Mouse (Mus musculus) kidney, postnatal 0 days (tissue): Measurements from ENCODE around the gene Rph3a. TPM values are rescaled to one million over a fixed set of nuclear protein-coding genes. Genes with fewer than 3 reads are reported as not detected.
"Not testable (repeated sequence)": the region's sequence is repeated elsewhere in the genome, so short reads cannot be mapped to it uniquely, and the experiment has no call there.

Experiments used
- ATAC-seq: fragments of 200-750 bp; cut with Nextera tagmentation; replicated peaks from 2 replicates; pipeline ENCODE4 v1.8.0; 2017; ENCODE audit warnings: low read depth, moderate number of reproducible peaks, moderate TSS enrichment, moderate library complexity; ENCODE audit not compliant: low FRiP score
- DNase-seq: peaks from one replicate; pipeline ENCODE4 v3.0.0-alpha.2; 2016; ENCODE audit warnings: low spot score
- H3K27ac ChIP-seq: fragments of 300-500 bp; sonication (generic); 2 replicates; pipeline ENCODE4 v1.5.1; 2014; ENCODE audit warnings: mild to moderate bottlenecking
- H3K27me3 ChIP-seq: fragments of 300-500 bp; sonication (generic); 2 replicates; pipeline ENCODE4 v1.6.1; 2014; ENCODE audit warnings: low read length, mixed read lengths; ENCODE audit not compliant: insufficient read depth
- H3K36me3 ChIP-seq: fragments of 300-500 bp; sonication (generic); 2 replicates; pipeline ENCODE4 v1.6.1; 2014; ENCODE audit warnings: low read length, mixed read lengths; ENCODE audit not compliant: insufficient read depth
- H3K4me1 ChIP-seq: fragments of 300-500 bp; sonication (generic); replicated peaks from 2 replicates; pipeline ENCODE4 v1.6.1; 2014; ENCODE audit warnings: antibody characterized with exemption, low read length, mixed read lengths; ENCODE audit not compliant: insufficient read depth
- H3K4me2 ChIP-seq: fragments of 300-500 bp; sonication (generic); 2 replicates; pipeline ENCODE4 v1.6.1; 2014; ENCODE audit warnings: mild to moderate bottlenecking, low read length, moderate library complexity, mixed read lengths
- H3K4me3 ChIP-seq: fragments of 300-500 bp; sonication (generic); replicated peaks from 2 replicates; pipeline ENCODE4 v1.5.1; 2014; ENCODE audit warnings: low read depth, low read length
- H3K9ac ChIP-seq: fragments of 300-500 bp; sonication (generic); 2 replicates; pipeline ENCODE4 v1.6.1; 2014; ENCODE audit warnings: low read depth, low read length
- H3K9me3 ChIP-seq: fragments of 300-500 bp; sonication (generic); replicated peaks from 2 replicates; pipeline ENCODE4 v1.6.1; 2016; ENCODE audit warnings: low read length, inconsistent platforms, mixed read lengths
- CTCF ChIP-seq: IDR thresholded peaks from 2 replicates; pipeline ENCODE4 v1.5.1; 2016; ENCODE audit warnings: antibody characterized with exemption, low read depth, mild to moderate bottlenecking, moderate library complexity
- WGBS: fragments of 180-500 bp; shearing (Covaris S2); extraction: QIAGEN DNeasy Blood & Tissue Kit; methylation state at CpG from one replicate; pipeline ENCODE4 v1.1.7; 2014; 5-methylcytosine and 5-hydroxymethylcytosine counted together
- polyA plus RNA-seq: library from polyadenylated mRNA; unstranded; fragments of >200 nt; fragmentation: Nextera tagmentation; extraction: Ambion mirVana; gene quantifications from 2 replicates; pipeline ENCODE4 v1.2.1, GENCODE M21; 2015

The Rph3a gene
- polyA plus RNA-seq, 1 experiment from 2014 or later, result 0.28 TPM

DNA sequence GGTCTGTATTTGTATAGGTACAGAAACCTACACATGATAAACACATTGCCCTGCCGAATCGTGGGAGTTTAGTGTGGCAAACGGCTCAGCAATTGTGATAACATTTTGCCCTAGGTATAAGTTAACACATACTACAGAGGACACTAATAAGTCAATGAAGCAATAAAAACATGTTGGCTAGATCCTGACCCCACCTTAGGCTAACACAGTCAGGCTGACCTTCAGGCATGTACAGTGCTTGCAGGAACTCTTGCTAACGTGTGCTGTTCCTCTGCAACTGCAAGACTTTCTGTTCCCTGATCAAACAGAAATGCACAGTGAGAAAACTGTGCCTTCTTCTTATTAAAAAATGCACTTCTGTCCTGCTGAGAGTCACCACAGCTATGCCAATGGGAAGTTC, 85.9 kb downstream of the Rph3a start:
- Histone ChIP-seq H3K27ac (no peak overlapping the region), H3K4me3 (no peak overlapping the region), H3K4me1 (no peaks in the 10 kb centered on the region), H3K36me3 (no peaks in the 10 kb centered on the region), H3K9ac (no peak overlapping the region), H3K4me2 (no peak overlapping the region), H3K27me3 (no peaks in the 10 kb centered on the region), H3K9me3 (no peaks in the 10 kb centered on the region)
- ATAC-seq (no peak), DNase-seq (no peak)
- TF ChIP-seq CTCF, result no peak
- WGBS, result 57% methylated on average over 4 of the region's 4 CpGs

DNA sequence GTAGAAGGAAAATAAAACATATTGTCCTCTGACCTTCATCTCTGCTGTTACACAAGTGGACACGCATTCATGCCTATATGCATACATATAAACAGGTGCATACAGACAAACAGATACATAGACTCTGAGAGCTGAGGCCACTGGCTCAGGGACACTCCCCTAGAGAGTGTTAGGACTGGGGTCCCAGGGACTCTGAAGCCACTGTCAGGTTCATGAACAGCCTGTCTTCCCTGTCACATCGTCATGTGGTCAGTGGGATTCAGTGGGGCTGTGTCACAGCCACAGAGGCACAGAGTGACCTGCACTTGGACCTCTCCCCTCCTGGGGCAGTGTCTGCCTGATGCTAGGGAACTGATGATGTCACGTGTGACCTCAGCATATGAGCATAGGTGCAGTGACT, 89.6 kb downstream of the Rph3a start:
- Histone ChIP-seq H3K9ac (no peak overlapping the region), H3K27me3 (no peaks in the 10 kb centered on the region), H3K36me3 (no peaks in the 10 kb centered on the region), H3K9me3 (no peaks in the 10 kb centered on the region), H3K4me1 (no peaks in the 10 kb centered on the region), H3K27ac (no peak overlapping the region), H3K4me3 (no peak overlapping the region), H3K4me2 (no peak overlapping the region)
- no peak for TF ChIP-seq CTCF
- ATAC-seq (no peak), DNase-seq (no peak)
- 83% methylated on average over 3 of the region's 3 CpGs for WGBS

DNA sequence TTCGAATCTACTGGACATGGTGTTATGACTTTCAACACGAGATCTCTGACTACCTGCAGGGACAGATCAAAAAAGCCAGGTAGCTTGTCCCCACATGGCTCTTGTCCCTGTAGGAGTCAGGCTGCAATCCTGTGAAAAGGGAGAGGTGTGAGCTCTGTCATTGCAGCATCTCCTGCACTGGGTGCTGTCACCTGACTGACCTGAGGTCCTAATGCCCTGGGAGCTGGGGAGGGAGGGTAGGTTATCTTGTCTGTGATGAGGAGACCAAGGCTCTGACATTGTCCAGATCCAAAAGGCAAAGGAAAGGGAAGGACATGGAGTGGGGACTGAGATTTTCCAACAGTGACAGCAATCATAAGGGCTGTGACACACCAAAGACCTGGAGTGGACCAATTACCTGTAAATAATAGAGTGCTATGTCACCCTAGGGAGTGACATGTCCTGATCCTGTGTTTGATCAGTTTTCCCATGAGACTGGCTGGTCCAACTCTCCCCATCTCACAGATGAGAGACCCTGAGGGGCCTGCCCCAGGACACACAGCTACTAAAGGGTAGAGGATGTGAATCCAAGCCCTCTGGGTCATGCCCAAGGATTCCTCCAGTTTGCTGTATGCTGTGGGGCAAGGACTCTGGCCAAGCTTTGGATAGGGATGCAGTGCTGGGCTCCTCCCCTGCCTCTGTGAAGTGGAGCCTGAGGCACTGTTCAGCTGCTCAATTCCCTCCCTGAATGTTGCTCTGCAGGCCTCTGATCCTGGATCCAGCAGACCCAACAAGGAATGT, 90.5 kb downstream of the Rph3a start:
- not testable (repeated sequence) for DNase-seq, H3K36me3 ChIP-seq, H3K9me3 ChIP-seq, H3K4me1 ChIP-seq, H3K27ac ChIP-seq, H3K4me3 ChIP-seq, ATAC-seq, H3K27me3 ChIP-seq, H3K9ac ChIP-seq, H3K4me2 ChIP-seq
- 70% methylated on average over 2 of the region's 2 CpGs for WGBS

DNA sequence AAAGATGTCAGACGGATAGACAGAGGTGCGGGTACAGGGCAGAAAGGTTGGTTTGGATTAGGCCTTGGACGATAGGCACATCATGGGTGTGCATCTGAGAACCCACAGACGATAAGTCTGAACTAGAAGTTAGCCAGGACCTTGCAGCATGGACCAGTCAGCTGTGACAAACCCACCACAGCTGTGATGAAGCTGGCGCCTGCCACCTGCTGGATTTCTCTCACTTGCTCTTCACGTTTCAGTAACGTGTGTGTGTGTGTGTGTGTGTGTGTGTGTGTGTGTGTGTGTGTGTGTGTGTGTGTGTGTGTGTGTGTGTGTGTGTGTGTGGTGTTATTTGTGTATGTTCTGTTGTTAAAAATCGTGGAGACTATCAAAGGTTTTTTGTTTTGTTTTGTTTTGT, 95.7 kb downstream of the Rph3a start, which contains the start of gene Oas1d:
TSS of gene Oas1d (plus strand) at position 333 of the 400 bp plus-strand sequence.
- H3K27ac ChIP-seq, H3K4me2 ChIP-seq, H3K27me3 ChIP-seq, H3K9me3 ChIP-seq, H3K4me1 ChIP-seq, ATAC-seq, H3K9ac ChIP-seq, H3K4me3 ChIP-seq, H3K36me3 ChIP-seq: not testable (repeated sequence)
- TF ChIP-seq CTCF, result peak; percentile 53
- WGBS, result 37% methylated on average over 8 of the region's 8 CpGs
- peak; percentile 41 for DNase-seq

DNA sequence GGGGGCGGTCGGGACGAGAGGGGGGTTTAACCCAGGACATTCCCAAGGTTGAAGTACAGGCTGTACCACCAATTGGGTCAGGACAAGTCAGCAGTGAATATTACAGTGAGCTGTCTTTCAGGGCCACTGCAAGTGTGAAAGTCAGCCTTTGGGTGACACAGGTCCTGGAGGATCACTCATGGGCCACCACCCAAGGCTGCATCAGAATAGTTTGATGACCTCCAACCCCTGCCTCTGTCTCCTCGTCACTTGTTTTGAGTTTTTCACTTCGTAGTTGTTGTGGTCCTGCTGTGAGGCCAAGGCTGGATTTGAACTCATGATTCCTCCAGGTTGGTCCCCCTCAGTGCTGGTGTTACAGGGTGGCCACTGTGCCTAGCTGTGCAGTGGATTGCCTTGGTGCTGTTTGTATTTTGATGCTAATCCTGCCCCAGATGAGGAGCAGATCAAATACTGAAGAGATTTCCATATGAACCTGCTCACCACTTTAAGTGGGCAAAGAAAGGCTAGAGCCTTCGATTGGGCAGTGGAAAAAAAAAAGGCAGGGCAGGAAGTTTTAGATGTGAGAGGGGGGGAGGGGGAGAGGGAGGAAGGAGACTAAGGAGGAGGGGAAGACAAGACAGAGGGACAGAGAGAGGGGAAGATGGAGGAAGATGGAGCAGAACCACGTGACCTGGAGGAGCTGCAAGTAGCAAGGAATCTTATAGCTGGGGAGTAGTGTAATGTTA, 101.5 kb downstream of the Rph3a start:
- Histone ChIP-seq H3K27ac (no peak overlapping the region), H3K4me2 (no peak overlapping the region), H3K9me3 (no peaks in the 10 kb centered on the region), H3K27me3 (no peaks in the 10 kb centered on the region), H3K9ac (no peak overlapping the region), H3K4me1 (no peaks in the 10 kb centered on the region), H3K36me3 (no peaks in the 10 kb centered on the region), H3K4me3 (no peak overlapping the region)
- DNase-seq, result no peak
- no peak for TF ChIP-seq CTCF
- 49% methylated on average over 7 of the region's 7 CpGs for WGBS
- ATAC-seq, result no peak

DNA sequence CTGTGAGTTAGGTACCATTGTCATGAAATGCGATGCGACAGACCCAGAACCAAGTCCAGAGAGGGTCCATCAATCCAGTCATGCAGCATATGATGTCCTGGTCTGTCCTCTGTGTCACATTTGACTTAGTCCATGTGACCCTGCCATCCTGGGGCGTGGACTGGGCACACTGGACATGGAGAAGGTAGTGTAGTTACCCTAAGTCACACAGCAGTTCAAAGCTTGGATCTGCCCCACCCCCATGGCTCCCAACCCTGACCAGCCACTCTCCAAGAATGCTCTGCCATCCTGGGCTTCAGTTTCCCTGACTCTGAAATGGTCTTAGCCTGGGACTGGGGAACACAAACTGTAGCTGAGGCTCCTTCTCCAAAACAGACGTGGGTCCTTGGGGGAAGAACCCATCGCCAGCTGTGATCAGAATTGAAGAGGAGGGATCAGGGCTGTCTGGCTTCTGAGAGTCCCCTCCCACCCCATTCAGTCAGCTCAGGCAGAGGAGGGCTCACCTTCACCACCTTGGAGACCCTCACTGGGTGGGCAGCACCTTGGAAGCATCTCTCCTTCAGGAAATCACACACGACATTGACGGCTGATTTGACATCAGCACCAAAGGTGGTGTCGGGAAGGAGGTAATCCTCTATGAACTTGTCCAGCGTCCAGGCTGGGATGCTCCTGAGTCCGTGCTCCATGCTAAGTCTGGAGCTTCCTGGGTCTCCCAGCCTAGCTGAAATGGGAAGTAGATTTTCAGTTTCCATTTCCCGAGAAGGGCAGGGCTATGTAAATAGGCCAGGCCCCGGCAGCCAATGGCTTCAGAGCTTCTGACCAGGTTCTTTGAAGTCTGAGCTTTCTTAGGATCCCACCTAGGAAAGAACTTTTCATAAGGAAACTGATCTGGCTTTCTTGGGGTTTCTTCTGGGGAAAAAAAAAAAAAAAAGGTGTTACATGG, 102.8 kb downstream of the Rph3a start, which contains the start of gene Oas1a:
TSS of gene Oas1a (minus strand) at position 731 of the 943 bp plus-strand sequence.
- H3K27ac ChIP-seq, ATAC-seq: not testable (repeated sequence)
- H3K4me2 ChIP-seq, result peak within 1 kb of the TSS; percentile 27; the same call in 1 of the 2 replicates

More for the DNA sequence above, 102.8 kb downstream of the Rph3a start, which contains the start of gene Oas1a:
- H3K27me3 ChIP-seq, H3K4me1 ChIP-seq, H3K9me3 ChIP-seq, H3K9ac ChIP-seq, H3K36me3 ChIP-seq: not testable (repeated sequence)
- peak; percentile 34 for DNase-seq
- peak within 1 kb of the TSS; percentile 16; the same call in 1 of the 2 replicates for H3K4me3 ChIP-seq
- WGBS, result 29% methylated on average over 9 of the region's 12 CpGs
